Mouse (Mus musculus): Measurements from ENCODE around the gene Cog6. TPM values are rescaled to one million over a fixed set of nuclear protein-coding genes. Genes with fewer than 3 reads are reported as not detected.

Gene Cog6
- polyA plus RNA-seq, 1 experiment, result 0.89 TPM

DNA sequence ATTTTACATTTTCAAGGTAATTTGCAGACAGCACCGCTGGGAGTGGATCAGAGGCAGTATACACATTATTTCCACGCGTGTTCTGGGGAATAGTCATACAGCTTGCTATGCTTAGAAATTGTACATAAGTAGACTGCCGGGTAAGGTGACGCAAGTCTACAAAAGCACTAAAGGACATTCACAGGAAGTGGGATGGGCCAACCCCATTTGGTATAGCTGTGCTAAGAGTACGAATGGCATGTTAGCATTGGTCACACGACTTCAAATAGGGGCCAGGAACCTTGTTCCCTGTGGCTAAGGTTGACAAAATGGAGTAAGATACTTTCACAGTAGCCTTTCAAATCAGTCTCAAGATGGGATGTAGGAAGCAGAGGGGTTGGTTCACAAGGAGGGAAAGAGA lies 19.9 kb upstream of the Cog6 start:
- H3K4me1 ChIP-seq (ENCODE audit: control insufficient read depth), result no peaks in the 10 kb centered on the region
- TF ChIP-seq TAL1 (IDR thresholded peaks at IDR 0.05; ENCODE audit: low read length), result no peak
- no peak for TF ChIP-seq GATA1 (IDR thresholded peaks at IDR 0.05; ENCODE audit: low read length)

DNA sequence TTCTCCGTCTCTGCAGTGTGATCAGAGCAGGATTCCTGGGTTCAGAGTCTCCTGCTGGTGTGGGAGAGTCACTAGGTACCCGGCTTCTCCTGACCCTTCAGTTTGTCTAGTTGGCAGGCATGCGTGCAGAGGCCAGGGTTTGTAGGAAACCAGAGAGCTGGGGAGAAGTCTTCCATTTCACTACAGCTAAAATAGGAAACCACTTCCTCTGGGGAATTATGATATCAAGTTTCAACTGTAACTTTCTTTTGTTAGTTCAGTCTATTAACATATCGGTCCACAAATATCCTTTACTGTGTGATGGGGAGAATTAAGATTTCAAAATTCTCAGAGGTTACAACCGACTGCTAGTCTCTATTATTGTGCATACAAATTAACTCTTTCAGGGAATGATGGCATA lies 19.0 kb upstream of the Cog6 start:
- Histone ChIP-seq H3K27me3 (ENCODE audit: control insufficient read depth) (peaks cover 26% of the 10 kb centered on the region), H3K4me3 (replicated peaks) (no peak overlapping the region), H3K4me1 (ENCODE audit: control insufficient read depth) (no peaks in the 10 kb centered on the region), H3K36me3 (ENCODE audit: control insufficient read depth) (no peaks in the 10 kb centered on the region), H3K9me3 (ENCODE audit: control insufficient read depth, low read length) (no peaks in the 10 kb centered on the region)
- no peak for TF ChIP-seq TAL1 (IDR thresholded peaks at IDR 0.05; ENCODE audit: low read length)
- TF ChIP-seq GATA1 (IDR thresholded peaks at IDR 0.05; ENCODE audit: low read length), result no peak

More for the DNA sequence above, 19.9 kb upstream of the Cog6 start:
- Histone ChIP-seq H3K9me3 (ENCODE audit: control insufficient read depth, low read length) (no peaks in the 10 kb centered on the region), H3K36me3 (ENCODE audit: control insufficient read depth) (no peaks in the 10 kb centered on the region), H3K4me3 (replicated peaks) (no peak overlapping the region), H3K27me3 (ENCODE audit: control insufficient read depth) (peaks cover 34% of the 10 kb centered on the region)

DNA sequence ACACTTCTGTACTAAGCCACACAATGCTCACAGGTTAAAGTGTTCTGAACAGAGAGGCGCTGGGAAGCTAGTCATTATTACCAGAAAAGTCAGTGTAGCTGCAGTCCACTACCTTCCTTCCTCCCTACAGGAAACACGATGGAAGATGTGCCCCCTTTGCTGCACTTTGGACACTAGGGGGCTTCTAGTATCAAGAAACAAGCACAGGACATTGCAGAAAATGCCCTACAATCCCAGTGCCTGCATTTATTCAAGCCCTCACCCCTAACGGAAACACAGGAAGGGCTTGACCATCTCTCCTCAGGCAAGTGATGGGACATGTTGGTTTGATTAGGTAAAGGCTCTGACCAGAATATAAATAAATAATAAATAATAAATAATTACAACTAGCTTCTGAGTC lies 16.4 kb upstream of the Cog6 start:
- Histone ChIP-seq H3K4me3 (replicated peaks) (no peak overlapping the region), H3K36me3 (ENCODE audit: control insufficient read depth) (no peaks in the 10 kb centered on the region), H3K9me3 (ENCODE audit: control insufficient read depth, low read length) (no peaks in the 10 kb centered on the region), H3K4me1 (ENCODE audit: control insufficient read depth) (no peaks in the 10 kb centered on the region), H3K27me3 (ENCODE audit: control insufficient read depth) (peaks cover 4% of the 10 kb centered on the region)
- TF ChIP-seq GATA1 (IDR thresholded peaks at IDR 0.05; ENCODE audit: low read length) (no peak), TAL1 (IDR thresholded peaks at IDR 0.05; ENCODE audit: low read length) (no peak)

DNA sequence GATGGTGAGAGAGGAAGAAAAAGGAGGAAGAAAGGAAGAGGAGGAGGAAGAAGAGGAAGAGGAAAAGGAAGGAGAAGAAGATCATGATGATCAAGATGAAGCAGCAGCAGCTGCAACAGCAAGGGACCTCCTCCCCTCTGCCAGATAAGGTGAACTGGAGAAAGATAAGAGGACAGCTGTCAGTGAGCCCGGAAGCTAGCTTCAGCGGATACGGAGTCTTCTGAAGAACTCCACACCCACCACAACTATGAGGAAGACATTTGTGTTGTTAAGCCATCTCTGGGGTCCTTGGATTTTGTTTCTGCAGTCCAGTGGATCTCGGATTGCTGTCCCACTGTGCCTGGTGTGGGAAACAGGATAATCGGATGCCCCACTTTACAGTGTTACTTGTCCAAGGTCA lies 15.4 kb upstream of the Cog6 start:
- no peaks in the 10 kb centered on the region for H3K4me1 ChIP-seq (ENCODE audit: control insufficient read depth)
- no peaks in the 10 kb centered on the region for H3K9me3 ChIP-seq (ENCODE audit: control insufficient read depth, low read length)
- H3K36me3 ChIP-seq (ENCODE audit: control insufficient read depth), result no peaks in the 10 kb centered on the region
- H3K4me3 ChIP-seq (replicated peaks), result no peak overlapping the region
- H3K27me3 ChIP-seq (ENCODE audit: control insufficient read depth), result no peaks in the 10 kb centered on the region
- no peak for TF ChIP-seq TAL1 (IDR thresholded peaks at IDR 0.05; ENCODE audit: low read length)

DNA sequence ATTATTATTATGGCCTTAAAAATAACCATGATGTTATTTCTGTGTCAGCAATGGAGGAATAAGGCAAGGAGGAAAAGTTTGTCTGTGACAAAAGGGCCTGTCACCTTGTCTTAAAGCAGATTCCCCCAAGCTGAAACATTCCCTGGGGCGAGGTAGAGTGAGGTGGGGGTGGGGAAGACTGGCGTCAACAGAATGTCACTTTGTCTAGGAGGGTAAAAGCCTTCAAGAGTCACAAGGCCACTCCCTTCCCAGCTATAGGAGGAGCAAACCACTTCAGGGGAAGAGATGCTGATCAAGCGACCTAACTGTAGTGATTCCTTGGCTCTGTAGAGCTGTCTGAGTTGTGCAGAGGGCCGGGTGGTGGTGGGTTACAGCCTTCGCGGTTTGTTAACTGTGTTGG lies 14.5 kb upstream of the Cog6 start:
- H3K4me3 ChIP-seq (replicated peaks), result no peak overlapping the region
- no peaks in the 10 kb centered on the region for H3K36me3 ChIP-seq (ENCODE audit: control insufficient read depth)
- no peaks in the 10 kb centered on the region for H3K27me3 ChIP-seq (ENCODE audit: control insufficient read depth)
- H3K9me3 ChIP-seq (ENCODE audit: control insufficient read depth, low read length), result no peaks in the 10 kb centered on the region
- no peaks in the 10 kb centered on the region for H3K4me1 ChIP-seq (ENCODE audit: control insufficient read depth)
- no peak for TF ChIP-seq GATA1 (IDR thresholded peaks at IDR 0.05; ENCODE audit: low read length)
- no peak for TF ChIP-seq TAL1 (IDR thresholded peaks at IDR 0.05; ENCODE audit: low read length)

DNA sequence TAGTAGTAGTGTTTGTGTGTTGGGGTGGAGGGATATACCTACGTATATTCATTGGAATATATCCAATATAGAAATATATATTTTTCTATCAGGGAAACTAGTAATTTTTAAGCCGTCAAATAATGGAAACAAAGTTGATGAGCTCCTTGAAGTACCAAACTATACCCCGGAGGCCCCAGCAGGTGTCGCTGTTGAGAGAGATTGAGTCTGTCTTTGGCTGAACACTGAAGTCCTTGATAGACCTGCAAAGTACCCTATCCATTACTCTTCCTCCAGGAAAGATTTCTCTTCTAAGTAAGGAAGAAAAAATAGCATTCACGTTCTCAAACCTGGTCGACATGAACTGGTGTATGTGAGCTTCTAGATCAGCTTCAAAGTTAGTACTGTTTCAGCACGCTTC lies 12.0 kb upstream of the Cog6 start:
- TF ChIP-seq GATA1 (IDR thresholded peaks at IDR 0.05; ENCODE audit: low read length) (no peak), TAL1 (IDR thresholded peaks at IDR 0.05; ENCODE audit: low read length) (no peak)
- no peaks in the 10 kb centered on the region for H3K27me3 ChIP-seq (ENCODE audit: control insufficient read depth)
- H3K4me1 ChIP-seq (ENCODE audit: control insufficient read depth), result no peaks in the 10 kb centered on the region
- no peak overlapping the region for H3K4me3 ChIP-seq (replicated peaks)
- no peaks in the 10 kb centered on the region for H3K9me3 ChIP-seq (ENCODE audit: control insufficient read depth, low read length)
- H3K36me3 ChIP-seq (ENCODE audit: control insufficient read depth), result no peaks in the 10 kb centered on the region

DNA sequence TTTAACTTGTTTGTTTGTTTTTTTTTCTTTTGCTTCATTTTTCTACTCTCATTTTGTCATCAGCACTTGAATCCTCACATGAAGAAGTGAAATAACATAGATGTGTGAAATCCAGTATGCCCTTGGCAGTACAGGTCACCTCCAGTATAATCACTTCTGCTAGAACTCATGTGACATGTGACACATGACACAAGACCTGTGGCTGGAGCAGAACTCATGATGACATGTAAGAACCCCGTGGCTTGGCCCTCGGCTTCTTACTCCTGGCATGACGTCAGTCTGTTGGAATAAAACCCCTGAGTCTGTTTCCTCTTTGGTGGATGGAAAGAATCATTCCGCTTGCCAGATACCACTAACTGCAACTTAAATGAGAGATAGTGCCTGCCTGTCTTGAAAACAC lies 10.3 kb upstream of the Cog6 start:
- TF ChIP-seq TAL1 (IDR thresholded peaks at IDR 0.05; ENCODE audit: low read length) (no peak), GATA1 (IDR thresholded peaks at IDR 0.05; ENCODE audit: low read length) (no peak)
- Histone ChIP-seq H3K4me3 (replicated peaks) (no peak overlapping the region), H3K36me3 (ENCODE audit: control insufficient read depth) (no peaks in the 10 kb centered on the region), H3K27me3 (ENCODE audit: control insufficient read depth) (no peaks in the 10 kb centered on the region), H3K9me3 (ENCODE audit: control insufficient read depth, low read length) (no peaks in the 10 kb centered on the region), H3K4me1 (ENCODE audit: control insufficient read depth) (no peaks in the 10 kb centered on the region)

DNA sequence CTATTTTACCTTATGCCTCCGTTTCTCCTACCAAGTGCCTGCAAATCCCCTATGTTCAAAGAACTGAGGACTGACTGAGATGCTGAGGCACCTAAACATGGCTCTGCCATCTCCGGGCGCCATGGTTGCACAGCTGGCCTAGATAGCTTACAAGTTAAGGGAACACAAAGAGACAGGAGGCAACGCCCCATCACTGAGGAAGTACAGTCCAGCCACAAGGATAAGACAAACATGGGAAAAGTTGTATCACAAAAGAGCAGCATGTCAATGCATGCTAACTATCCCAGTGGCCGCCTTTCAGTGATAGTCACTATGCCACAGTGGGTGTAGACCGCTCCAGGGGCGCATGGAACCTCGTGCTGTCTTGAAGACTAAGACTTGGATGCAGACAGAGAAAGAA lies 9.6 kb downstream of the Cog6 start:
- H3K4me3 ChIP-seq (replicated peaks), result no peak overlapping the region
- TF ChIP-seq GATA1 (IDR thresholded peaks at IDR 0.05; ENCODE audit: low read length) (no peak), TAL1 (IDR thresholded peaks at IDR 0.05; ENCODE audit: low read length) (no peak)

DNA sequence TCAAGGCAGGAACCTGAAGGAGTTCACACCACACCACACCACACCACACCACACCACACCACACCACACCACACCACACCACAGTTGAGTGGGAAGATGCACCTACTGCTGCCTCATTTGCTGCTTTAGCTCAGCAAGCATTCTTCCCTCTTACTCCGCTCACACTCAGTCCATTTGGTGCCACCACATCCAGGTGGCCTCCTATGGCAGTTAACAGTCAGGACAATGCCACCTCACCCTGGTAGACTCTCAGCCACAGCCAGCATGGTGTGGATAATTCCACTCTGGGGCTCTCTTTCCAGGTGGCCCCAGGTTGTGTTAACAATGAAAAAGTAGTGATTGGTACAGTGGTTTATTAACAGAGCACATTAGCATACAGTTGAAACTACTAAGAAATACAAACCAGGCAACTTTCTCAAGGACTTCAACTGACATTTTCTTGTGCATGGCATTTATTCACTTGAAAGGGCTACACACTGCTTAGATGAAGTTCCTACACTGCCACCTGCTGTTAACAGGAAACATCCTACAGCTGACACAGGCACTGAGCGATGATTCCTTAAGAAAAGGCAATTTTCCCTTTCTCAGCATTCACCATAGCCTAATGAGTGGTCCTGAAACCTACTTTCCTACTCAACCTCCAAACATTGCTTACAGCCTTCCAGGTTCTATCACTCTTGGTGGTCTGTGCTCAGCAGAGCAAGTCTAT lies 12.5 kb downstream of the Cog6 start:
- Histone ChIP-seq H3K9me3 (ENCODE audit: control insufficient read depth, low read length) (no peaks in the 10 kb centered on the region), H3K4me3 (replicated peaks) (no peak overlapping the region), H3K4me1 (ENCODE audit: control insufficient read depth) (no peaks in the 10 kb centered on the region), H3K27me3 (ENCODE audit: control insufficient read depth) (no peaks in the 10 kb centered on the region), H3K36me3 (ENCODE audit: control insufficient read depth) (peaks cover 56% of the 10 kb centered on the region)
- TF ChIP-seq TAL1 (IDR thresholded peaks at IDR 0.05; ENCODE audit: low read length) (no peak), GATA1 (IDR thresholded peaks at IDR 0.05; ENCODE audit: low read length) (no peak)

More for the DNA sequence above, 9.6 kb downstream of the Cog6 start:
- Histone ChIP-seq H3K4me1 (ENCODE audit: control insufficient read depth) (no peaks in the 10 kb centered on the region), H3K9me3 (ENCODE audit: control insufficient read depth, low read length) (no peaks in the 10 kb centered on the region), H3K36me3 (ENCODE audit: control insufficient read depth) (peaks cover 44% of the 10 kb centered on the region), H3K27me3 (ENCODE audit: control insufficient read depth) (no peaks in the 10 kb centered on the region)

DNA sequence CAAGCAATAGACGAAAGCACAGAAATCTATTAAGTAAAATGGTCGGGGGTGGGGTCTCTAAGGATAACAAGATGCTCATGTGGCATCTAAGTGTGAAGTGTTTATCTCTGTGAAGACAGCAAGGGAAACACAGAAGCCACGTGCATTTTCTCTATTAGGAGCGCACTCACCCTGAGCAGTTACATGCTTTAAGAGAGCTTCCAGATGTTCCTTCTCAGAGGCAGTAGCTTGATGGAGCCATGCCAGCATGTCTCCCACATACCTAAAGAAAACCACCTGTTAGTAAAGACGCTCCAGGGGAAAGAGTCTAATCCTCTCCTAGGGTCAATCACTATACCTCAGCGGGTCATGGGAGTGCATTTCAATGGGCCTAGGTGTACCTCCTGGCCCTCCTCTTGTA lies 15.0 kb downstream of the Cog6 start:
- TF ChIP-seq GATA1 (IDR thresholded peaks at IDR 0.05; ENCODE audit: low read length) (no peak), TAL1 (IDR thresholded peaks at IDR 0.05; ENCODE audit: low read length) (no peak)
- peaks cover 45% of the 10 kb centered on the region for H3K36me3 ChIP-seq (ENCODE audit: control insufficient read depth)

More for the DNA sequence above, 15.0 kb downstream of the Cog6 start:
- no peaks in the 10 kb centered on the region for H3K4me1 ChIP-seq (ENCODE audit: control insufficient read depth)
- H3K9me3 ChIP-seq (ENCODE audit: control insufficient read depth, low read length), result no peaks in the 10 kb centered on the region
- no peak overlapping the region for H3K4me3 ChIP-seq (replicated peaks)
- H3K27me3 ChIP-seq (ENCODE audit: control insufficient read depth), result no peaks in the 10 kb centered on the region

Data from erythroblast, embryonic 14.5 days (primary cell).